Mouse (Mus musculus) thymus, adult 2 months (tissue): ENCODE data around the gene Vmn1r165. TPM values are rescaled to one million over a fixed set of nuclear protein-coding genes. Genes with fewer than 3 reads are reported as not detected.
"Not testable (repeated sequence)": the region's sequence is repeated elsewhere in the genome, so short reads cannot be mapped to it uniquely, and the experiment has no call there.

Source experiments
- DNase-seq: peaks from one replicate; pipeline ENCODE4 v3.0.0; 2021
- H3K27ac ChIP-seq: fragments of 200-500 bp; 2 replicates; pipeline ENCODE4 v1.5.1; 2012; ENCODE audit warnings: low read length, control low read depth; ENCODE audit not compliant: control insufficient read depth, insufficient read depth
- H3K27me3 ChIP-seq: fragments of 200-500 bp; 2 replicates; pipeline ENCODE4 v1.6.1; 2012; ENCODE audit warnings: mild to moderate bottlenecking, low read length, moderate library complexity, mixed read lengths; ENCODE audit not compliant: control insufficient read depth, insufficient read depth
- H3K36me3 ChIP-seq: fragments of 200-500 bp; 2 replicates; pipeline ENCODE4 v1.6.1; 2012; ENCODE audit warnings: mild to moderate bottlenecking, low read length, moderate library complexity; ENCODE audit not compliant: control insufficient read depth, insufficient read depth
- H3K4me1 ChIP-seq: fragments of 200-500 bp; replicated peaks from 2 replicates; pipeline ENCODE4 v1.6.1; 2012; ENCODE audit warnings: low read length; ENCODE audit not compliant: control insufficient read depth, insufficient read depth
- H3K4me3 ChIP-seq: fragments of 200-500 bp; 2 replicates; pipeline ENCODE4 v1.5.1; 2012; ENCODE audit warnings: mild to moderate bottlenecking, low read length, control low read depth, moderate library complexity; ENCODE audit not compliant: control insufficient read depth, insufficient read depth
- WGBS: fragments of 180-500 bp; shearing (Covaris S2); methylation state at CpG from one replicate; pipeline ENCODE4 v1.1.7; 2018; 5-methylcytosine and 5-hydroxymethylcytosine counted together
- polyA plus RNA-seq: library from polyadenylated mRNA; depleted of rRNA; stranded (reverse); fragments of >200 nt; gene quantifications from 2 replicates; pipeline ENCODE4 v1.2.3, GENCODE M21; 2012; rRNA removed

Vmn1r165 gene
- not detected in 2 replicates for polyA plus RNA-seq

DNA sequence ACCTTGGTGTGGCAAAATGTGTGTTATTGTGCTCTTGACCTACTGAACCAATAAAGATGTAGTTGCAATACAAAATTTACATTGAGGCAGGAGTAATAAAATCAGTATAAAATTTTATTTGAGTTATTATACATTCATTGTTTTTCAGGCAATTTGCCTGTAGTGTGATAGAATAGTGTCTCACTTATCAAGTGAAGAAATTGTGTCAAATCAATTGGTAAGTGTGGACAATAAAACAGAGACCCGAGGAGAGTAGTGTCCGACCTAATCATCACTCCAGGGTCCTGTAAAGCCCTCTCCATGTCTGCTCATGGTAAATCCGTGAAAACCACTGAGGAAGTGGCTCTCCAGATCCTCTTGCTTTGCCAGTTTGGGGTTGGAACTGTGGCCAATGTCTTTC, at the start of gene Vmn1r165:
Gene Vmn1r165, plus strand, starts transcription at position 301 of the 400 bp plus-strand sequence.
- H3K4me3 ChIP-seq, H3K27ac ChIP-seq, H3K36me3 ChIP-seq, H3K27me3 ChIP-seq, DNase-seq, H3K4me1 ChIP-seq: not testable (repeated sequence)
- no CpG with 5 or more reads among the region's 3 CpGs for WGBS

DNA sequence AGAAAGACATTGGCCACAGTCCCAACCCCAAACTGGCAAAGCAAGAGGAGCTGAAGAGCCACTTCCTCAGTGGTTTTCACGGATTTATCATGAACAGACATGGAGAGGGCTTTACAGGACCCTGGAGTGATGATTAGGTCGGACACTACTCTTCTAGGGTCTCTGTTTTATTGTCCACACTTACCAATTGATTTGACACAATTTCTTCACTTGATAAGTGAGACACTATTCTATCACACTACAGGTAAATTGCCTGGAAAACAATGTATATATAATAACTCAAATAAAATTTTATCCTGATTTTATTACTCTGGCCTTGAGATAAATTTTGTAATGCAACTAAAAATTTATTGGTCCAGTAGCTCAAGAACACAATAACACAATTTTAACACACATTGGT, 34.5 kb downstream of the Vmn1r165 start, which contains the start of gene Vmn1r166:
Gene Vmn1r166, minus strand, starts transcription at position 101 of the 400 bp plus-strand sequence.
- no CpG with 5 or more reads among the region's 2 CpGs for WGBS
- not testable (repeated sequence) for H3K36me3 ChIP-seq, H3K4me3 ChIP-seq, H3K27ac ChIP-seq, DNase-seq, H3K4me1 ChIP-seq, H3K27me3 ChIP-seq

Other genes starting within 250 kb of the Vmn1r165 start
- not detected in 2 replicates for gene Gm4214, start 232.7 kb upstream of the Vmn1r165 start, polyA plus RNA-seq
- not detected in 2 replicates for gene Gm4216, start 197.4 kb upstream of the Vmn1r165 start, polyA plus RNA-seq
- gene Vmn1r163, start 161.8 kb upstream of the Vmn1r165 start, polyA plus RNA-seq, result not detected in 2 replicates
- gene Gm8720, start 149.9 kb upstream of the Vmn1r165 start, polyA plus RNA-seq, result not detected in 2 replicates
- not detected in 2 replicates for gene Gm10662, start 72.9 kb upstream of the Vmn1r165 start, polyA plus RNA-seq
- not detected in 2 replicates for gene Vmn1r166, start 34.4 kb downstream of the Vmn1r165 start, polyA plus RNA-seq
- gene Gm6902, start 61.6 kb downstream of the Vmn1r165 start, polyA plus RNA-seq, result not detected in 2 replicates
- not detected in 2 replicates for gene Nlrp4e, start 83.9 kb downstream of the Vmn1r165 start, polyA plus RNA-seq
- 0.15 TPM in 1 of 2 replicates, not detected in the other for gene Nlrp5, start 168.6 kb downstream of the Vmn1r165 start, polyA plus RNA-seq